Mouse (Mus musculus) lung, adult 2 months (tissue): ENCODE data around the gene Rwdd3.

Experiments
- CTCF ChIP-seq: fragments of 200-500 bp; IDR thresholded peaks from 2 replicates; pipeline ENCODE4 v1.5.1; 2011; ENCODE audit warnings: mild to moderate bottlenecking, low read length, control low read depth; ENCODE audit not compliant: insufficient read depth
- POLR2A ChIP-seq: fragments of 200-500 bp; IDR thresholded peaks from 2 replicates; pipeline ENCODE4 v1.6.1; 2011; ENCODE audit warnings: low read depth, mild to moderate bottlenecking, control low read depth, low read length, borderline replicate concordance; ENCODE audit errors: extremely low read depth

GRCm38 (mm10) chr3:121171243-121171871 is at the start of gene Rwdd3:
- 0 out of 2 replicates have a peak, but pooled peaks have one; percentile 11 for TF ChIP-seq CTCF
- peak; percentile 15; the same call in 1 of the 2 replicates for TF ChIP-seq POLR2A
